Mouse (Mus musculus) intestine, postnatal 0 days (tissue): Measurements from ENCODE around the gene Dok1. TPM values are rescaled to one million over a fixed set of nuclear protein-coding genes. Genes with fewer than 3 reads are reported as not detected.

Experiments used
- ATAC-seq: fragments of 200-750 bp; cut with Nextera tagmentation; 2 replicates; pipeline ENCODE4 v1.8.0; 2017; ENCODE audit warnings: mild to moderate bottlenecking, moderate TSS enrichment, moderate library complexity
- H3K27ac ChIP-seq: fragments of 300-500 bp; sonication (generic); 2 replicates; pipeline ENCODE4 v1.5.1; 2014; ENCODE audit warnings: mild to moderate bottlenecking, low read depth, low read length, moderate library complexity
- H3K27me3 ChIP-seq: fragments of 300-500 bp; sonication (generic); replicated peaks from 2 replicates; pipeline ENCODE4 v1.6.1; 2014; ENCODE audit warnings: low read length, mixed read lengths; ENCODE audit not compliant: control insufficient read depth, insufficient read depth
- H3K36me3 ChIP-seq: fragments of 300-500 bp; sonication (generic); 2 replicates; pipeline ENCODE4 v1.6.1; 2014; ENCODE audit warnings: mild to moderate bottlenecking, moderate library complexity; ENCODE audit not compliant: control insufficient read depth, insufficient read depth
- H3K4me1 ChIP-seq: fragments of 300-500 bp; sonication (generic); replicated peaks from 2 replicates; pipeline ENCODE4 v1.6.1; 2014; ENCODE audit warnings: antibody characterized with exemption, low read length, mixed read lengths; ENCODE audit not compliant: control insufficient read depth, insufficient read depth
- H3K4me2 ChIP-seq: fragments of 300-500 bp; sonication (generic); replicated peaks from 2 replicates; pipeline ENCODE4 v1.6.1; 2014; ENCODE audit warnings: low read depth, mild to moderate bottlenecking, moderate library complexity
- H3K4me3 ChIP-seq: fragments of 300-500 bp; sonication (generic); 2 replicates; pipeline ENCODE4 v1.5.1; 2014; ENCODE audit warnings: low read depth, low read length
- H3K9ac ChIP-seq: fragments of 300-500 bp; sonication (generic); 2 replicates; pipeline ENCODE4 v1.6.1; 2014; ENCODE audit warnings: mild to moderate bottlenecking, low read depth, low read length
- H3K9me3 ChIP-seq: fragments of 300-500 bp; sonication (generic); 2 replicates; pipeline ENCODE4 v1.6.1; 2016; ENCODE audit warnings: mixed run types; ENCODE audit not compliant: control insufficient read depth
- CTCF ChIP-seq: sonication (generic); IDR thresholded peaks from 2 replicates; pipeline ENCODE4 v1.5.1; 2016; ENCODE audit warnings: low read depth, mild to moderate bottlenecking, control low read depth, antibody characterized with exemption, moderate library complexity
- WGBS: fragments of 180-500 bp; shearing (Covaris S2); extraction: QIAGEN DNeasy Blood & Tissue Kit; methylation state at CpG from one replicate; pipeline ENCODE4 v1.1.7; 2014; 5-methylcytosine and 5-hydroxymethylcytosine counted together
- polyA plus RNA-seq: library from polyadenylated mRNA; unstranded; fragments of >200 nt; fragmentation: Nextera tagmentation; extraction: Ambion mirVana; gene quantifications from 2 replicates; pipeline ENCODE4 v1.2.1, GENCODE M21; 2015

The Dok1 gene
- polyA plus RNA-seq, 1 experiment from 2014 or later: 7.7 TPM

DNA sequence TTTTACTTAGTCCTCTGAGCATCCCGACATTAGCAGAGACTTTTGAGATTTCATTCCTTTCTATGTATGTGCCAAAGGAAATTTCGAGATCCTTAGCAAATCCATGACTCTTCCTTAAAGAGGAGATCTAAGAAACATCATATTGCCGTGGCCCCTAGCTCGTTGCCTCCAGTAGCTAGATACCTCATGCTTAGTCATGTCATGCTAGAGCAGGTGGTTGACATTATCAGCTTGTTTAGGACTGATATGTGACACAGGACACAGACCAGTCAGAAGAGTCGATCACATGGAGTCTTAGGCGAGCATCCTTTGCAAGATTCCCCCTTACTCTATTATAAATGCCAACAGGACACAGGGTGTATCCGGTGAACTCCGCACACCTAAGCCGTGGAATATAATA, 10.3 kb downstream of the Dok1 start:
- Histone ChIP-seq H3K36me3 (no peaks in the 10 kb centered on the region), H3K9ac (no peak overlapping the region), H3K4me2 (no peak overlapping the region), H3K9me3 (no peaks in the 10 kb centered on the region), H3K27me3 (no peaks in the 10 kb centered on the region), H3K27ac (no peak overlapping the region), H3K4me3 (no peak overlapping the region), H3K4me1 (no peaks in the 10 kb centered on the region)
- no peak for ATAC-seq
- TF ChIP-seq CTCF: no peak
- 88% methylated on average over 9 of the region's 9 CpGs for WGBS

- no peak for TF ChIP-seq CTCF
- Histone ChIP-seq H3K4me3 (no peak overlapping the region), H3K36me3 (no peaks in the 10 kb centered on the region), H3K4me1 (no peaks in the 10 kb centered on the region), H3K9me3 (no peaks in the 10 kb centered on the region), H3K27ac (no peak overlapping the region), H3K9ac (no peak overlapping the region), H3K4me2 (no peak overlapping the region), H3K27me3 (no peaks in the 10 kb centered on the region)
- WGBS: 74% methylated on average over 4 of the region's 4 CpGs
- ATAC-seq: no peak
Measured at GRCm38 (mm10) chr6:83020836-83021593, 12.3 kb downstream of the Dok1 start.

- Histone ChIP-seq H3K4me3 (no peak overlapping the region), H3K36me3 (no peaks in the 10 kb centered on the region), H3K4me1 (no peaks in the 10 kb centered on the region), H3K9me3 (no peaks in the 10 kb centered on the region), H3K27ac (no peak overlapping the region), H3K27me3 (no peaks in the 10 kb centered on the region), H3K4me2 (no peak overlapping the region), H3K9ac (no peak overlapping the region)
- ATAC-seq: no peak
- 89% methylated on average over 6 of the region's 6 CpGs for WGBS
- no peak for TF ChIP-seq CTCF
Measured at GRCm38 (mm10) chr6:83020121-83020520, 13.2 kb downstream of the Dok1 start.

DNA sequence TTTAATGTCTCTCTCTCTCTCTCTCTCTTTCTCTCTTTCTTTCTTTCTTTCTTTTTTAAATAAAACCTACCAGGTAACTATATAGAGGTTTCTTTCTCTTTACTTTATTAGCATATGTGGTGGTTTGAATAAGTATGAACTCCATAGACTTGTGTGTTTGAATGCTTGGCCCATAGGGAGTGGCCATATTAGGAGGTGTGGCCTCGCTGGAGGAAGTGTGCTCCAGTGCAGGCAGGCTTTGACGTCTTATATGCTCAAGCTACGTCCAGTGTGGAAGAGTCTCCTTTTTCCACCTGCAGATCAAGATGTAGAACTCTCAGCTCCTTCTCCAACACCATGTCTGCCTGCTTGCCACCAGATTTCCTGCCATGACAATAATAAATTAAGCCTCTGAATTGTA, 14.2 kb downstream of the Dok1 start:
- H3K36me3 ChIP-seq: no peaks in the 10 kb centered on the region
- ATAC-seq: no peak
- H3K4me3 ChIP-seq: no peak overlapping the region
- H3K27me3 ChIP-seq: no peaks in the 10 kb centered on the region
- no peak overlapping the region for H3K9ac ChIP-seq
- no peak for TF ChIP-seq CTCF
- H3K4me1 ChIP-seq: no peaks in the 10 kb centered on the region
- no peak overlapping the region for H3K27ac ChIP-seq
- no peak overlapping the region for H3K4me2 ChIP-seq
- 73% methylated on average over 3 of the region's 3 CpGs for WGBS
- no peaks in the 10 kb centered on the region for H3K9me3 ChIP-seq

- 37% methylated on average over 3 of the region's 3 CpGs for WGBS
- Histone ChIP-seq H3K4me1 (no peaks in the 10 kb centered on the region), H3K36me3 (no peaks in the 10 kb centered on the region), H3K9ac (no peak overlapping the region), H3K27ac (no peak overlapping the region), H3K9me3 (no peaks in the 10 kb centered on the region), H3K4me3 (no peak overlapping the region), H3K4me2 (no peak overlapping the region), H3K27me3 (no peaks in the 10 kb centered on the region)
- no peak for TF ChIP-seq CTCF
- no peak for ATAC-seq
Measured at GRCm38 (mm10) chr6:83017190-83017589, 16.1 kb downstream of the Dok1 start.

DNA sequence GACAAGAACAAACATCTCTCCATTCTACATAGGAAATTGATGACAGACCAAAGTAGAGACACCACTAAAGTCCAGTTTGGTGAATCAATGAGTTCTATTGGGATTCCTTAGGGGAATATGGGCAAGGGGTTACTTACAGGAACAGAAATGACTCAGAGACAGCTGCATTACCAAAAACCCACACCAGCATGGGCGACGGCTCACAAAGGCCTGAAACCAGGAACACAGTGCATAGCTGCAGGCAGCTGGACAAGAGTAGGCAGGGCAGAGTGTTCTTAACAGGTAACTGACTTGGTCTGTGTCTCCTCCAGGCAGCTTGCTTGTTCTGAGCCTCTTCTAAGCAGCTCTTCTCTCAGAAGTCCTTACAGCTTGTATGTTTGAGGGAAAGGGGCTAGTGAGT, 17.5 kb downstream of the Dok1 start:
- H3K9me3 ChIP-seq: no peaks in the 10 kb centered on the region
- ATAC-seq: no peak
- 79% methylated on average over 2 of the region's 2 CpGs for WGBS

More for the DNA sequence above, 17.5 kb downstream of the Dok1 start:
- Histone ChIP-seq H3K4me3 (no peak overlapping the region), H3K4me2 (no peak overlapping the region), H3K27me3 (0 out of 2 replicates have a peak, but pooled peaks cover 4% of the 10 kb centered on the region), H3K9ac (no peak overlapping the region), H3K27ac (no peak overlapping the region), H3K36me3 (no peaks in the 10 kb centered on the region), H3K4me1 (no peaks in the 10 kb centered on the region)
- TF ChIP-seq CTCF: no peak
